Mouse (Mus musculus) kidney, adult 2 months (tissue): ENCODE data around the gene Tom1. TPM values are rescaled to one million over a fixed set of nuclear protein-coding genes. Genes with fewer than 3 reads are reported as not detected.

Experiments used
- DNase-seq: peaks from one replicate; pipeline ENCODE4 v3.0.0; 2021
- H3K27ac ChIP-seq: fragments of 200-500 bp; 2 replicates; pipeline ENCODE4 v1.5.1; 2012; ENCODE audit warnings: low read depth, low read length, control low read depth, inconsistent platforms; ENCODE audit not compliant: insufficient read depth
- H3K27me3 ChIP-seq: fragments of 200-500 bp; replicated peaks from 2 replicates; pipeline ENCODE4 v1.6.1; 2012; ENCODE audit warnings: mild to moderate bottlenecking, moderate library complexity, low read length, inconsistent platforms; ENCODE audit not compliant: control insufficient read depth, insufficient read depth
- H3K36me3 ChIP-seq: fragments of 200-500 bp; 2 replicates; pipeline ENCODE4 v1.6.1; 2012; ENCODE audit warnings: mild to moderate bottlenecking, moderate library complexity, low read length, inconsistent platforms; ENCODE audit not compliant: control insufficient read depth, insufficient read depth
- H3K4me1 ChIP-seq: fragments of 200-500 bp; 2 replicates; pipeline ENCODE4 v1.6.1; 2011; ENCODE audit warnings: low read length; ENCODE audit not compliant: control insufficient read depth, insufficient read depth
- H3K4me3 ChIP-seq: fragments of 200-500 bp; 2 replicates; pipeline ENCODE4 v1.5.1; 2011; ENCODE audit warnings: mild to moderate bottlenecking, low read depth, low read length, control low read depth; ENCODE audit not compliant: insufficient read depth
- CTCF ChIP-seq: fragments of 200-500 bp; conservative IDR thresholded peaks from 2 replicates; pipeline ENCODE4 v1.5.1; 2011; ENCODE audit warnings: low read depth, mild to moderate bottlenecking, control low read depth, low read length, moderate library complexity, mixed read lengths; ENCODE audit not compliant: insufficient read depth, insufficient read length
- POLR2A ChIP-seq: fragments of 200-500 bp; IDR thresholded peaks from one replicate; pipeline ENCODE4 v1.6.1; 2011; ENCODE audit warnings: low read depth, low read length, control low read depth
- WGBS: fragments of 180-500 bp; shearing (Covaris S2); methylation state at CpG from one replicate; pipeline ENCODE4 v1.1.7; 2018; 5-methylcytosine and 5-hydroxymethylcytosine counted together
- polyA plus RNA-seq: library from polyadenylated mRNA; depleted of rRNA; stranded (reverse); fragments of >200 nt; gene quantifications from 2 replicates; pipeline ENCODE4 v1.2.3, GENCODE M21; 2012

The Tom1 gene
- polyA plus RNA-seq, 1 experiment, result 84.8 TPM

DNA sequence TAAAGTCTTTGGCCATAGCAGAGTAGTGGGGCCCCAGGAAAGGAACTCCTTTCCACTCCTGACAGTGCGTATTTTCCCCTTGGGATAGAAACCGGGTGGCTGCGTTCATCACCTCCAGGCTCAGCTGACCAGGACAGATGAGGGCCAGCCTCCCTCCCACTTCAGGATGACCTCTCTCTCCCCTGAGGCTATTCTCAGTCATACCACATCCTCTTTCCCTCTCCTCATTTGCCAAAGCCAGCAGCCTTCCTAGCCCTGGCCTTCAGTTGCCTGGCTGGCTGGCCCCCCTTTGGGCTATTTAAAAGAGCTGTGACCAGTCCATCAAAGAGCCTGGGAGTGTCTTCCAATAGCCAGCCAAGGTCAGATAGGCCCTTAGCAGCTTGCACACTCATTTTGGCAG is 29.8 kb downstream of the Tom1 start:
- peak; percentile 38 for DNase-seq
- no peak for TF ChIP-seq POLR2A
- TF ChIP-seq CTCF, result no peak
- H3K27me3 ChIP-seq, result no peaks in the 10 kb centered on the region
- no peaks in the 10 kb centered on the region for H3K4me1 ChIP-seq
- no peak overlapping the region for H3K27ac ChIP-seq
- H3K36me3 ChIP-seq, result no peaks in the 10 kb centered on the region
- no peak overlapping the region for H3K4me3 ChIP-seq
- 61% methylated on average over 3 of the region's 3 CpGs for WGBS

- H3K36me3 ChIP-seq, result no peaks in the 10 kb centered on the region
- no peaks in the 10 kb centered on the region for H3K4me1 ChIP-seq
- TF ChIP-seq CTCF (no peak), POLR2A (no peak)
- 92% methylated on average over 3 of the region's 3 CpGs for WGBS
- H3K27ac ChIP-seq, result no peak overlapping the region
- no peak for DNase-seq
- no peak overlapping the region for H3K4me3 ChIP-seq
- no peaks in the 10 kb centered on the region for H3K27me3 ChIP-seq
These were observed 31.3 kb downstream of the Tom1 start for GRCm38 (mm10) chr8:75064790-75065189.

DNA sequence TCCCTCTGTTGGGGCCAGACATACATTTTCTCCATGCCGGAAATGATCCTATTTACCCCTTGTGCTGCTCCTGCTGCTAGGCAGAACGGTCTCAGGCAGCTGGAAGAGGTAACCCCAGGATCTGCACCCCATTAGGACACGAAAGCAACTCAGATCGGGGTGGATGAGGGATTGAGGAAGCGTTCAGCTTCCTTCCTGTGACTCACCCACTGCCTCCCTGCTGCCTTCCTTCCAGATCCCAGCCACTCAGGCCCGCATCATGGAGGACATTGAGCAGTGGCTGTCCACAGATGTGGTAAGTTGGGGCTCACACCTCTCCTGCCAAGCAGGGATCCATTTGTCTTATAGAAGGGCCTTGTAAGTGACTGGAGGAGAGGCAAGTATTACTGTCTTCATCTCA is 33.8 kb downstream of the Tom1 start:
- H3K27me3 ChIP-seq, result no peaks in the 10 kb centered on the region
- no peak for DNase-seq
- 64% methylated on average over 6 of the region's 6 CpGs for WGBS
- no peaks in the 10 kb centered on the region; the same call in 1 of the 2 replicates for H3K4me1 ChIP-seq
- H3K4me3 ChIP-seq, result no peak overlapping the region
- TF ChIP-seq POLR2A (no peak), CTCF (no peak)
- no peak overlapping the region for H3K27ac ChIP-seq
- H3K36me3 ChIP-seq, result no peaks in the 10 kb centered on the region

GRCm38 (mm10) chr8:75070297-75070696 is 36.8 kb downstream of the Tom1 start:
- Histone ChIP-seq H3K36me3 (no peaks in the 10 kb centered on the region), H3K27me3 (no peaks in the 10 kb centered on the region), H3K4me3 (no peak overlapping the region), H3K4me1 (no peaks in the 10 kb centered on the region; the same call in 1 of the 2 replicates), H3K27ac (no peak overlapping the region)
- peak; percentile 36 for DNase-seq
- no peak for TF ChIP-seq POLR2A
- no peak for TF ChIP-seq CTCF
- 41% methylated on average over 1 of the region's 1 CpGs for WGBS

- no peak overlapping the region for H3K27ac ChIP-seq
- peak; percentile 91 for DNase-seq
- TF ChIP-seq POLR2A, result no peak
- peak; percentile 98 for TF ChIP-seq CTCF
- WGBS, result 24% methylated on average over 4 of the region's 4 CpGs
- H3K27me3 ChIP-seq, result no peaks in the 10 kb centered on the region
- H3K4me3 ChIP-seq, result no peak overlapping the region
- H3K4me1 ChIP-seq, result no peaks in the 10 kb centered on the region; the same call in 1 of the 2 replicates
- H3K36me3 ChIP-seq, result no peaks in the 10 kb centered on the region
These were observed 38.3 kb downstream of the Tom1 start for GRCm38 (mm10) chr8:75071627-75072346.

GRCm38 (mm10) chr8:75074876-75075275 is 41.4 kb downstream of the Tom1 start:
- H3K4me1 ChIP-seq, result no peaks in the 10 kb centered on the region; the same call in 1 of the 2 replicates
- H3K4me3 ChIP-seq, result no peak overlapping the region
- no peak overlapping the region for H3K27ac ChIP-seq
- H3K27me3 ChIP-seq, result no peaks in the 10 kb centered on the region
- DNase-seq, result no peak
- TF ChIP-seq POLR2A (no peak), CTCF (no peak)
- WGBS, result 82% methylated on average over 1 of the region's 1 CpGs
- no peaks in the 10 kb centered on the region for H3K36me3 ChIP-seq

DNA sequence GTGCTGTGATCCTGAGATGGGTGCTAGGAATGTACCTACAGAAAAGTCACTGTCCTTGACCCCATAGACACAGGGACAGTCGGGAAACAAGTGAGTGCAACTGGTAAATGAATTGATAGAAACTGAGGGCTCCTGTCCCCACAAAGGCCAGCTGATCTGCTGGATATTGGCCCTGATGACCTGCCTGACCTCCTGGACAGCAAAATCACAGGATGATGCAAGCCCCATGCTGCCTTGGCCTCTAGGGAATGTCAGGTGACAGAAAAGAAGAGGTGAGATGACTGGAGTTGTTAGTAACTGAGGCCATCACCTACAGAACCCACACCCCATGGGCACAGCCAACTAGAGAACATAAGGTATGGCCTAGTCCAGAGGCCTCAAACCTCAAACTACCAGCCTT is 44.7 kb downstream of the Tom1 start:
- no peaks in the 10 kb centered on the region for H3K36me3 ChIP-seq
- no peak overlapping the region for H3K4me3 ChIP-seq
- DNase-seq, result no peak
- WGBS, result 82% methylated on average over 1 of the region's 1 CpGs
- no peaks in the 10 kb centered on the region for H3K27me3 ChIP-seq
- TF ChIP-seq POLR2A (no peak), CTCF (no peak)
- no peak overlapping the region for H3K27ac ChIP-seq
- 0 out of 2 replicates have a peak, but pooled peaks cover under 1% of the 10 kb centered on the region for H3K4me1 ChIP-seq

DNA sequence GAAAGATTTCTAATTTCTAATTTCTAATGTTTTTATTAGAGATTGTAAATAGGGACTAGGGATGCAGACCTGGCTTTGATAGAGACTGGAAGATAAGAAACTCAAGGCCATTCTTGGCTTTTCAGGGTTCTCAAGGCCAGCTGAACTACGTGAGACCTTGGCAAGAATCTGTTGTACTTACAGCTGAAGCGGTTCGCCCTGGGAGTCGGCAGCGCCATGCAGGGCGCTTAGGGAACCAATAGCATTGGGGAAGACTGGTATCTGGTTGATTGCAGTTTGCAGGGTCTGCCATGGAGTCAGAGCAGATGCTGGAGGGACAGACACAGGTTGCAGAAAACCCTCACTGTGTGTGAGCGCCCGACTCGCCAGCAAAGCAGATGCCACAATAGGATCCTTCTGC is 45.3 kb downstream of the Tom1 start:
- H3K27ac ChIP-seq, result no peak overlapping the region
- no peak for DNase-seq
- no peaks in the 10 kb centered on the region for H3K27me3 ChIP-seq
- H3K36me3 ChIP-seq, result no peaks in the 10 kb centered on the region
- WGBS, result 96% methylated on average over 9 of the region's 9 CpGs
- 0 out of 2 replicates have a peak, but pooled peaks cover 6% of the 10 kb centered on the region for H3K4me1 ChIP-seq
- TF ChIP-seq CTCF (no peak), POLR2A (no peak)
- no peak overlapping the region for H3K4me3 ChIP-seq
